Mouse (Mus musculus) midbrain, embryonic 14.5 days (tissue): ENCODE results near the gene Grin3b. TPM values are rescaled to one million over a fixed set of nuclear protein-coding genes. Genes with fewer than 3 reads are reported as not detected.

ENCODE experiments used
- ATAC-seq: fragments of 200-750 bp; cut with Nextera tagmentation; 2 replicates; pipeline ENCODE4 v1.8.0; 2017; ENCODE audit warnings: moderate number of reproducible peaks, moderate library complexity; ENCODE audit not compliant: low FRiP score, low TSS enrichment
- DNase-seq: peaks from one replicate; pipeline ENCODE4 v3.0.0-alpha.2; 2015
- H3K27ac ChIP-seq: fragments of 300-500 bp; sonication (generic); replicated peaks from 2 replicates; pipeline ENCODE4 v1.5.1; 2014; ENCODE audit warnings: mild to moderate bottlenecking, low read depth, low read length, moderate library complexity
- H3K27me3 ChIP-seq: fragments of 300-500 bp; sonication (generic); 2 replicates; pipeline ENCODE4 v1.6.1; 2014; ENCODE audit warnings: low read length, control low read depth, mixed read lengths; ENCODE audit not compliant: control insufficient read depth, insufficient read depth
- H3K36me3 ChIP-seq: fragments of 300-500 bp; sonication (generic); 2 replicates; pipeline ENCODE4 v1.6.1; 2014; ENCODE audit warnings: low read length, control low read depth; ENCODE audit not compliant: control insufficient read depth, insufficient read depth
- H3K4me1 ChIP-seq: fragments of 300-500 bp; sonication (generic); 2 replicates; pipeline ENCODE4 v1.6.1; 2014; ENCODE audit warnings: mild to moderate bottlenecking, antibody characterized with exemption, low read length, control low read depth; ENCODE audit not compliant: control insufficient read depth, insufficient read depth
- H3K4me2 ChIP-seq: fragments of 300-500 bp; sonication (generic); 2 replicates; pipeline ENCODE4 v1.6.1; 2014; ENCODE audit warnings: mild to moderate bottlenecking, low read length, moderate library complexity
- H3K4me3 ChIP-seq: fragments of 300-500 bp; sonication (generic); replicated peaks from 2 replicates; pipeline ENCODE4 v1.5.1; 2014; ENCODE audit warnings: low read depth, low read length
- H3K9ac ChIP-seq: fragments of 300-500 bp; sonication (generic); replicated peaks from 2 replicates; pipeline ENCODE4 v1.6.1; 2014; ENCODE audit warnings: mild to moderate bottlenecking, low read length, moderate library complexity
- H3K9me3 ChIP-seq: fragments of 300-500 bp; sonication (generic); 2 replicates; pipeline ENCODE4 v1.6.1; 2016; ENCODE audit warnings: low read length, control low read depth, mixed read lengths; ENCODE audit not compliant: control insufficient read depth
- WGBS: fragments of 180-500 bp; shearing (Covaris S2); extraction: QIAGEN DNeasy Blood & Tissue Kit; methylation state at CpG from one replicate; pipeline ENCODE4 v1.1.7; 2014; 5-methylcytosine and 5-hydroxymethylcytosine counted together
- polyA plus RNA-seq: library from polyadenylated mRNA; unstranded; fragments of >200 nt; fragmentation: Nextera tagmentation; extraction: Ambion mirVana; gene quantifications from 2 replicates; pipeline ENCODE4 v1.2.1, GENCODE M21; 2014

Gene Grin3b
- polyA plus RNA-seq, 1 experiment from 2014 or later, result 0.39 TPM

- H3K36me3 ChIP-seq, result peaks cover 48% of the 10 kb centered on the region
- 12% methylated on average over 3 of the region's 3 CpGs for WGBS
- ATAC-seq (no peak), DNase-seq (no peak)
- no peak overlapping the region for H3K4me3 ChIP-seq
- H3K9ac ChIP-seq, result no peak overlapping the region
- no peak overlapping the region for H3K27ac ChIP-seq
- no peaks in the 10 kb centered on the region for H3K9me3 ChIP-seq
- H3K27me3 ChIP-seq, result peaks cover 31% of the 10 kb centered on the region; the same call in 1 of the 2 replicates
- no peaks in the 10 kb centered on the region; the same call in 1 of the 2 replicates for H3K4me1 ChIP-seq
- H3K4me2 ChIP-seq, result no peak overlapping the region
Observed at GRCm38 (mm10) chr10:79969124-79969568, 1.4 kb upstream of the Grin3b start.

GRCm38 (mm10) chr10:79971183-79971497 is 625 bp downstream of the Grin3b start:
- no peaks in the 10 kb centered on the region for H3K9me3 ChIP-seq
- H3K9ac ChIP-seq, result 0 out of 2 replicates have a peak overlapping the region, but pooled peaks have one; percentile 6
- H3K27ac ChIP-seq, result no peak overlapping the region
- no peak for DNase-seq
- H3K4me3 ChIP-seq, result peak overlapping the region; percentile 22
- ATAC-seq, result no peak
- peak overlapping the region; percentile 48 for H3K4me2 ChIP-seq
- peaks cover 42% of the 10 kb centered on the region for H3K36me3 ChIP-seq
- 4% methylated on average over 21 of the region's 21 CpGs for WGBS
- peaks cover 31% of the 10 kb centered on the region; the same call in 1 of the 2 replicates for H3K27me3 ChIP-seq
- no peaks in the 10 kb centered on the region; the same call in 1 of the 2 replicates for H3K4me1 ChIP-seq

GRCm38 (mm10) chr10:79972831-79973230 is 2.3 kb downstream of the Grin3b start:
- H3K4me1 ChIP-seq, result no peaks in the 10 kb centered on the region; the same call in 1 of the 2 replicates
- DNase-seq (no peak), ATAC-seq (no peak)
- H3K27me3 ChIP-seq, result peaks cover 31% of the 10 kb centered on the region; the same call in 1 of the 2 replicates
- H3K4me3 ChIP-seq, result no peak overlapping the region
- H3K9me3 ChIP-seq, result no peaks in the 10 kb centered on the region
- peaks cover 42% of the 10 kb centered on the region for H3K36me3 ChIP-seq
- no peak overlapping the region for H3K27ac ChIP-seq
- no peak overlapping the region for H3K9ac ChIP-seq
- 69% methylated on average over 14 of the region's 14 CpGs for WGBS
- no peak overlapping the region for H3K4me2 ChIP-seq

- WGBS, result 88% methylated on average over 21 of the region's 21 CpGs
- H3K36me3 ChIP-seq, result peaks cover 49% of the 10 kb centered on the region
Observed at GRCm38 (mm10) chr10:79974087-79974486, 3.6 kb downstream of the Grin3b start.

GRCm38 (mm10) chr10:79974668-79975067 is 4.2 kb downstream of the Grin3b start:
- H3K36me3 ChIP-seq, result peaks cover 53% of the 10 kb centered on the region
- ATAC-seq, result no peak
- no peak overlapping the region for H3K4me2 ChIP-seq
- no peak overlapping the region for H3K9ac ChIP-seq
- H3K27ac ChIP-seq, result no peak overlapping the region
- no peak overlapping the region for H3K4me3 ChIP-seq
- WGBS, result 88% methylated on average over 8 of the region's 8 CpGs
- peaks cover 25% of the 10 kb centered on the region; the same call in 1 of the 2 replicates for H3K27me3 ChIP-seq
- DNase-seq, result no peak
- H3K9me3 ChIP-seq, result no peaks in the 10 kb centered on the region
- H3K4me1 ChIP-seq, result no peaks in the 10 kb centered on the region; the same call in 1 of the 2 replicates

More at GRCm38 (mm10) chr10:79974087-79974486, 3.6 kb downstream of the Grin3b start:
- Histone ChIP-seq H3K4me1 (no peaks in the 10 kb centered on the region; the same call in 1 of the 2 replicates), H3K9ac (no peak overlapping the region), H3K27me3 (peaks cover 28% of the 10 kb centered on the region; the same call in 1 of the 2 replicates), H3K4me2 (no peak overlapping the region), H3K4me3 (no peak overlapping the region), H3K9me3 (no peaks in the 10 kb centered on the region), H3K27ac (no peak overlapping the region)
- no peak for ATAC-seq
- DNase-seq, result no peak

- H3K36me3 ChIP-seq, result peaks cover 53% of the 10 kb centered on the region
- no peak overlapping the region for H3K27ac ChIP-seq
- no peaks in the 10 kb centered on the region for H3K9me3 ChIP-seq
- no peak overlapping the region for H3K4me2 ChIP-seq
- no peak overlapping the region for H3K9ac ChIP-seq
- no peak overlapping the region for H3K4me3 ChIP-seq
- ATAC-seq (no peak), DNase-seq (no peak)
- no peaks in the 10 kb centered on the region for H3K4me1 ChIP-seq
- WGBS, result 84% methylated on average over 28 of the region's 28 CpGs
- peaks cover 10% of the 10 kb centered on the region; the same call in 1 of the 2 replicates for H3K27me3 ChIP-seq
Observed at GRCm38 (mm10) chr10:79976071-79976721, 5.7 kb downstream of the Grin3b start.

- Histone ChIP-seq H3K9me3 (no peaks in the 10 kb centered on the region), H3K27me3 (peaks cover 5% of the 10 kb centered on the region; the same call in 1 of the 2 replicates), H3K36me3 (peaks cover 53% of the 10 kb centered on the region), H3K4me1 (no peaks in the 10 kb centered on the region; the same call in 1 of the 2 replicates), H3K4me2 (no peak overlapping the region), H3K27ac (no peak overlapping the region), H3K9ac (no peak overlapping the region), H3K4me3 (no peak overlapping the region)
- ATAC-seq, result no peak
- WGBS, result 68% methylated on average over 36 of the region's 36 CpGs
- DNase-seq, result no peak
Observed at GRCm38 (mm10) chr10:79976722-79977107, 6.2 kb downstream of the Grin3b start.

GRCm38 (mm10) chr10:79977324-79977723 is 6.8 kb downstream of the Grin3b start:
- ATAC-seq, result no peak
- 81% methylated on average over 28 of the region's 28 CpGs for WGBS
- H3K36me3 ChIP-seq, result peaks cover 53% of the 10 kb centered on the region

GRCm38 (mm10) chr10:79978061-79978460 is 7.5 kb downstream of the Grin3b start:
- Histone ChIP-seq H3K9me3 (no peaks in the 10 kb centered on the region), H3K27ac (no peak overlapping the region), H3K27me3 (no peaks in the 10 kb centered on the region), H3K9ac (no peak overlapping the region), H3K4me2 (no peak overlapping the region), H3K4me1 (peaks cover 8% of the 10 kb centered on the region; the same call in 1 of the 2 replicates), H3K36me3 (peaks cover 53% of the 10 kb centered on the region), H3K4me3 (no peak overlapping the region)
- ATAC-seq (no peak), DNase-seq (no peak)
- WGBS, result 96% methylated on average over 21 of the region's 21 CpGs

More at GRCm38 (mm10) chr10:79977324-79977723, 6.8 kb downstream of the Grin3b start:
- no peak overlapping the region for H3K9ac ChIP-seq
- no peak for DNase-seq
- H3K4me1 ChIP-seq, result peaks cover under 1% of the 10 kb centered on the region; the same call in 1 of the 2 replicates
- H3K27me3 ChIP-seq, result no peaks in the 10 kb centered on the region
- no peaks in the 10 kb centered on the region for H3K9me3 ChIP-seq
- H3K4me3 ChIP-seq, result no peak overlapping the region
- no peak overlapping the region for H3K27ac ChIP-seq
- H3K4me2 ChIP-seq, result no peak overlapping the region
